Mouse (Mus musculus) testis, adult 2 months (tissue): ENCODE data around the gene Adam12.

ENCODE experiments used
- CTCF ChIP-seq: fragments of 200-500 bp; IDR thresholded peaks from 2 replicates; pipeline ENCODE4 v1.5.1; 2012; ENCODE audit warnings: low read depth, mild to moderate bottlenecking, inconsistent platforms, low read length, moderate library complexity; ENCODE audit not compliant: control insufficient read depth, insufficient read depth, insufficient replicate concordance
- POLR2A ChIP-seq: fragments of 200-500 bp; IDR thresholded peaks from 2 replicates; pipeline ENCODE4 v1.6.1; 2012; ENCODE audit warnings: low read depth, mild to moderate bottlenecking, inconsistent platforms, low read length, moderate library complexity; ENCODE audit not compliant: control insufficient read depth

DNA sequence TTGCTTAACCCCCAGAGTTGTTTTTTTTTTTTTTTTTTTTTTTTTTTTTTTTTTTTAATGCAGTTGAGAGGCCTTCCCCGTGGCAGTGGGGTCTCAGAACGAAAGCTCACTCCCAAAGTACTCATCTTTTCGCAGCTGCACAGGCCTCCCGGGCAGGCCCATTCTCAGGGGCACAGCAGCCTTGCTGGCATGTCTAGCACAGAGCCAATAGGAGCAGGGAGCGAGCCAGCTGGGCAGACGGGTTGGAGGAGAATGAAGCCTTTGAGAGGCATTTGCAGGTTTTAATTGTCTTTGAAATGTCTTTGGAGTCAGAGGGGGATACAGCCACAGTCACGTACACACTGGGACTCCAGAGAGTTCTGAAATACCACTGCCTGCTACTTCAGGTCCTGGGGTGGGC is 217.2 kb downstream of the Adam12 start:
- TF ChIP-seq POLR2A (no peak), CTCF (no peak)
